Mouse (Mus musculus): Measurements from ENCODE around the gene Ubxn2a.

DNA sequence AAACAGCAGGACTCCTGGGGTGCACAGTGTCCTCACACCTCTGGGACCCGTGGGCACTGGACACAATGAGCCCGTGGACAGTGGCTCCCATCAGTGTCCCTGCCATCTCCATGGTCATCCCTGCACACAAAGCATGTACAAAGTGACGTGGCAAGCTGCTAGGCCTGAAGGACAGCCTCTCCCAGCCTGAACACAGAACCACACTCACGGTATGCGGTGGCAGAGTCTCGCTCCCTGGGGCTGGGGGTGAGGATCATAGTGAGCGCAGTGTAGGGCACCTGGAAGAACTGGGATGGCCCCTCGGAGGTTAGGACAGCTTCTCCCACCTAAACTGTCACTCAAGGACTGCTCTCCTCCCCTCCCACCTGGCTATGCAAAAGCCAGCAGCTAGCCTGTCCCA is 38.6 kb downstream of the Ubxn2a start:
- TF ChIP-seq POLR2A (IDR thresholded peaks at IDR 0.05; ENCODE audit: borderline replicate concordance, control insufficient read depth, low read depth, low read length) (no peak), CTCF (IDR thresholded peaks at IDR 0.05; ENCODE audit: control insufficient read depth, insufficient read depth, low read length) (no peak)

All from bone marrow, adult 2 months (tissue).